In the genomic region with DNA sequence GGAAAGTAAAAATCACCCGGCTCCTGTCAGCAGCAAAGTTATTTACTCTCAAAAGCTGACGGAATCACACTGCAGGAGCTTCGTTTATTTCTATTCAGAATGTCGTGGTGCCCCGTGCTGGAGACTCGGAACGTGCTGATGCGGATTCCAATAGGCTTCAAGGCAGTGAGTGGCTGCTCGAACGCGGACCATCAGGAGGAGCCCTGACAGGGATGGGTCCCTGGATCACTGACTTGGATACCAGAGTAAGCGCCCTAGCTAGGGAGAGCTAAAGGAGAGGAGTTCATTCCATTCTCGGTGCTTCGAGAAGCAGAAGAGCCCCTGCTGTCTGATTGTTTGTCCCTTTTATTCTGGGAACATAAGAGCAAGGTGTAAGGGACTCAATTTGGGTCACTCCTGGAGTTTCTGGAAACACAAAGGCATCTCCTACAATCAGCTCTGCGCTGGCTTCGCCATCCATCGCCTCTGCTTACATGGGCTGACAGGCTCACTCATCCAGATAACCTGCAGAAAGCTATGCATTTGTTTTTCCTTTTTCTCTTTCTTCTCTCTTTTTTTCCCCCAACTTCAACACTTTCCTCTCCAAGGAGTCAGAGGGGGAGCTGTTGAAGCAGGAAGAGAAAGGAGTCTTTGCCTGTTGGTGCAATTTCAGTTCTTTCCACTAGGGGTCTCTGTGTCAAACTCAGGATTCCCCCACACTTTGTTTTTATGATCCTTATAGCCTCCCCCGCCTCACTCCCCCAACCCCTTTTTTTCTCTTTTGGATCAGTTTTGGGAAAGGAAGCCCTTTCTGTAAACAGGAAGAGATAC, we compare ENCODE assay signal across 8 mouse cellular contexts.
DNase-seq lines count a peak whose midpoint lies in the region; ATAC-seq lines count a peak whose summit lies in the region.

No protein-coding gene starts in this region.

- H3K4me3 ChIP-seq in lung, embryonic 16.5 days (ENCODE audit: low read length): peak overlapping the region; percentile 18; the same call in 1 of the 2 replicates

- H3K9me3 ChIP-seq in lung, embryonic 16.5 days (ENCODE audit: control insufficient read depth, low read length): no peaks in the 10 kb centered on the region

- no peak overlapping the region for H3K27ac ChIP-seq in lung, embryonic 16.5 days (ENCODE audit: low read length)

- H3K4me2 ChIP-seq in lung, embryonic 16.5 days (ENCODE audit: low read depth, low read length): peak overlapping the region; percentile 42

- H3K4me1 ChIP-seq in lung, embryonic 16.5 days (replicated peaks; ENCODE audit: control insufficient read depth, insufficient read depth, low read length): no peaks in the 10 kb centered on the region

- H3K27me3 ChIP-seq in lung, embryonic 16.5 days (ENCODE audit: control insufficient read depth, insufficient read depth, low read depth, low read length): no peaks in the 10 kb centered on the region

- WGBS in lung, embryonic 16.5 days: 11% methylated on average over 18 of the region's 18 CpGs

- no peaks in the 10 kb centered on the region for H3K36me3 ChIP-seq in lung, embryonic 16.5 days (ENCODE audit: control insufficient read depth, insufficient read depth, low read length)

- no peak overlapping the region for H3K9ac ChIP-seq in lung, embryonic 16.5 days (ENCODE audit: low read length)

- peak; percentile 47; the same call in 1 of the 2 replicates for ATAC-seq in lung, embryonic 16.5 days (ENCODE audit: low read depth)

- DNase-seq in urinary bladder, postnatal 14 days (ENCODE audit: low spot score): peak; percentile 9
- no peak for DNase-seq in urinary bladder, postnatal 4 days (ENCODE audit: low spot score in 2 of 2)
- DNase-seq in cerebellum, postnatal 10 days: peak; percentile 76 to 86
- DNase-seq in heart, adult 8-10 months (ENCODE audit: low spot score): peak; percentile 52
- DNase-seq in kidney, adult 11 months: peak; percentile 3
- DNase-seq in right cerebral cortex, postnatal 4 days: peak; percentile 20
- no peak for DNase-seq in gastrocnemius, postnatal 14 days

- intact Hi-C loops in gastrocnemius, postnatal 14 days (cut with DNase I; ENCODE audit: low total_unique reads): no loop called here

Comparison
In these comparisons a context has a peak if more than half of its experiments do, and no peak if none do; other contexts are left out.
1. DNase-seq: peak in urinary bladder, postnatal 14 days (single experiment), cerebellum, postnatal 10 days (2 of 2), heart, adult 8-10 months (single experiment), kidney, adult 11 months (single experiment) and right cerebral cortex, postnatal 4 days (single experiment); none in urinary bladder, postnatal 4 days (0 of 2) and gastrocnemius, postnatal 14 days (single experiment).